Mouse (Mus musculus) spleen, adult 2 months (tissue): ENCODE data around the gene Tmed6. TPM values are rescaled to one million over a fixed set of nuclear protein-coding genes. Genes with fewer than 3 reads are reported as not detected.
A peak's percentile ranks its signal among the peaks of the same experiment; 100 is the strongest.

Experiments
- DNase-seq, 2 experiments: peaks; one replicate each; pipeline versions ENCODE4 v3.0.0 to v3.0.0-alpha.2; 2012 to 2021; ENCODE audit warnings: low spot score in 2 of 2, low read depth in 1 of 2
- H3K27ac ChIP-seq: fragments of 200-500 bp; 2 replicates; pipeline ENCODE4 v1.5.1; 2012; ENCODE audit warnings: low read length, inconsistent platforms; ENCODE audit not compliant: insufficient read depth
- H3K27me3 ChIP-seq: fragments of 200-500 bp; 2 replicates; pipeline ENCODE4 v1.6.1; 2012; ENCODE audit warnings: mild to moderate bottlenecking, moderate library complexity, low read length, inconsistent platforms; ENCODE audit not compliant: control insufficient read depth, insufficient read depth
- H3K36me3 ChIP-seq: fragments of 200-500 bp; 2 replicates; pipeline ENCODE4 v1.6.1; 2012; ENCODE audit warnings: mild to moderate bottlenecking, low read length, inconsistent platforms; ENCODE audit not compliant: control insufficient read depth, insufficient read depth
- H3K4me1 ChIP-seq: fragments of 200-500 bp; 2 replicates; pipeline ENCODE4 v1.6.1; 2011; ENCODE audit warnings: inconsistent platforms; ENCODE audit not compliant: control insufficient read depth, insufficient read depth, insufficient read length
- H3K4me3 ChIP-seq: fragments of 200-500 bp; 2 replicates; pipeline ENCODE4 v1.5.1; 2011; ENCODE audit warnings: mild to moderate bottlenecking, inconsistent platforms; ENCODE audit not compliant: insufficient read depth, insufficient read length; ENCODE audit errors: extremely low read depth
- CTCF ChIP-seq: fragments of 200-500 bp; IDR thresholded peaks from 2 replicates; pipeline ENCODE4 v1.5.1; 2011; ENCODE audit warnings: mild to moderate bottlenecking, inconsistent platforms; ENCODE audit not compliant: insufficient read depth, insufficient read length, insufficient replicate concordance; ENCODE audit errors: extremely low read depth
- POLR2A ChIP-seq: fragments of 200-500 bp; IDR thresholded peaks from 2 replicates; pipeline ENCODE4 v1.6.1; 2011; ENCODE audit warnings: low read depth, low read length, inconsistent platforms
- WGBS: fragments of 180-500 bp; shearing (Covaris S2); methylation state at CpG from one replicate; pipeline ENCODE4 v1.1.7; 2018; 5-methylcytosine and 5-hydroxymethylcytosine counted together
- polyA plus RNA-seq: library from polyadenylated mRNA; depleted of rRNA; stranded (reverse); fragments of >200 nt; gene quantifications from 2 replicates; pipeline ENCODE4 v1.2.3, GENCODE M21; 2012

Tmed6 gene
- polyA plus RNA-seq, 1 experiment: 14.3 TPM

DNA sequence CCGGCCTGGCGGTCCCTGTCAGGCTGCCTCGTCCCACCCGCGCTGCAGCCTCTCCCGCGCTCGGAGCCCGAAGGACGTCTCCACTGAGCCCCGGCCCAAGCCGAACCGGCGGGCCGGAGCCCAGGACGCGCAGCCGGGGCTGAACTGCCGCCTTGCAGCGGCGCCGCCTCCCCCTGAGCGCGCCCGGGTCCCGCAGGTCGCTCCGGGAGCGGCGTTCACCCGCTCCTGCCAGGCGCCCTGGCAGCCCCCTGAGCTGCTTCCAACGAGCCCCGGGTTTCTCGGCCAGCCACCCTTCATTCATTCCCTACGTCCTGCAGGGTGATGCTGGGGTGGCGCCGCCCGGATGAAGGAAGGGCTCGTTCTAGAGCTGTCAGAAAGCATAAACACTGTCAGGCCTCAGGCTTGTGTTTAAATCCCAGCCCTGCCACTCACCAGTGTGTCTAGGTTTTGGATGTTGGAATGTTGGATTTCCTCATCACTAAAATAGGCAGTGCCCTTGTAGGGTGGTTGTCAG lies 33.8 kb downstream of the Tmed6 start:
- H3K27me3 ChIP-seq: no peaks in the 10 kb centered on the region
- DNase-seq: no peak
- H3K27ac ChIP-seq: peak overlapping the region; percentile 69
- TF ChIP-seq POLR2A (no peak), CTCF (no peak)
- peak overlapping the region; percentile 91 for H3K4me3 ChIP-seq
- WGBS: under 1% methylated on average over 40 of the region's 40 CpGs
- peaks cover under 1% of the 10 kb centered on the region; the same call in 1 of the 2 replicates for H3K36me3 ChIP-seq
- peaks cover 8% of the 10 kb centered on the region; the same call in 1 of the 2 replicates for H3K4me1 ChIP-seq

DNA sequence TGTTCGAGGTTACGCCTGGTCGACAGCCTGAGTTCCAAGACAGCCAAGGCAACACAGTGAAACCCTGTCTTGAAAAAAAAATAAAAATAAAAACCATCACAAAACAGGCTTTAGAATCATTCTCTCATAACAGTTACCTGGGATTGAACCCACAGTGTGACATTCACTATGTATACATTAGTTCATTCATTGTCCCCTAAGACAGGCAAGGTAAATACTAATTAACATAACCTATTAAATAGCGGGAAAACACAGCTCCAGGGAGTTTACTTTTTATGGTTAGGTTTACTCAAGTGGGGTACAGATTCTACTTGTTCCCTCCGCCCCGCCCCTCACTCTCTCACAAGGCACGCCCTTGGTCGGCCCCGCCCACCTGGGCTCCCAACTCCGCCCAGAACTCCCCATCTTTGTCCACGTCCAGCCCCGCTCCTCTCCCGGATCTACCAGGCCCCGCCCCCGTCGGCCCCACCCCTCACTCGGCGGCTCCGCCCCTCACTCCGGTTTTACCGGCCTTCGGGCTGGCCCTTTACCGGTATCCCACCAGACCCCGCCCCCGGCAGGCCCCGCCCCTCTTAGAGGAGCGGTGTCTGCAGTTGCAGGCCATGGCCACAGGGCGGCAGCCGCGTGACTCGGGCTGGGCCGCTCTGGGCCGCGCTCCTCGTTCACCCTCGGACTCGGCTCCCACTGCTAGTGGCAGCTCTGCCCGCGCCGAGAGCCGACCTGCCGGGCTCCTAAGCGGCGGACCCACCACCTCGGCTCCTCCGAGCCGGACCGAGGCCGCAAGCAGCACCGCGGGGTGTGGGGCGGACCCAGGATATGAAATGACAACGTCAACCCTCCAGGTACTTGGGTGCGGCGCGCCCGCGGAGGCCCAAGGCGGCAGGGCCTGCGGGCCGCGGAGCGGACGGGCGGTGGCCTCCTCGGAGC lies 34.5 kb downstream of the Tmed6 start, which contains the start of gene Vps4a:
Gene Vps4a (plus strand): TSS at position 573 of the 927 bp plus-strand sequence.
- Histone ChIP-seq H3K27ac (peak within 1 kb of the TSS; percentile 69), H3K4me1 (peaks cover 8% of the 10 kb centered on the region; the same call in 1 of the 2 replicates), H3K36me3 (no peaks in the 10 kb centered on the region), H3K4me3 (peak within 1 kb of the TSS; percentile 91), H3K27me3 (no peaks in the 10 kb centered on the region)
- WGBS: 6% methylated on average over 66 of the region's 66 CpGs
- peak; percentile 75 for TF ChIP-seq POLR2A
- peak; percentile 90 for TF ChIP-seq CTCF
- DNase-seq: peak; percentile 80 to 93

DNA sequence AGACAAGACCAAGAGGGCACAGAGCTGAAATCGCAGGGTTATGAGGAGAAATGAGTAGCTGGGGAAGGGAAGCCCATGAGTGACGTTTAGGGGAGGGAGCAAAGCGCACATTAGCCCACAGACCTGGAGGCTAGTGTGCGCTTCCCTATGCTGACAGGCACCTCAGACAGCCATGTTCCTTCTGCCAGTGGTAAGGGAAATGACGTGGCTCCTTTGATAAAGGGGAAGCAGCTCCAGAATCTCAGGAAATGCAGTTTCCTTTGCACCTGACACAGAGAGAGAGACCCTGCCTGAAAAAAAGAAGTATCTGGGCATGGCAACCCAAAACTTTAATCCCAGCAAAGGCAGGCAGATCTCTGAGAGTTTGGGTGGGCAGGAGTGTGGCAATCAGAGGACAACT lies 35.4 kb downstream of the Tmed6 start:
- H3K27me3 ChIP-seq: no peaks in the 10 kb centered on the region
- no peak for TF ChIP-seq POLR2A
- no peak for TF ChIP-seq CTCF
- H3K36me3 ChIP-seq: no peaks in the 10 kb centered on the region
- no peak overlapping the region for H3K4me3 ChIP-seq
- WGBS: 55% methylated on average over 5 of the region's 5 CpGs
- peaks cover 8% of the 10 kb centered on the region; the same call in 1 of the 2 replicates for H3K4me1 ChIP-seq
- no peak overlapping the region for H3K27ac ChIP-seq
- DNase-seq: peak in 1 of 2 experiments; percentile 23

DNA sequence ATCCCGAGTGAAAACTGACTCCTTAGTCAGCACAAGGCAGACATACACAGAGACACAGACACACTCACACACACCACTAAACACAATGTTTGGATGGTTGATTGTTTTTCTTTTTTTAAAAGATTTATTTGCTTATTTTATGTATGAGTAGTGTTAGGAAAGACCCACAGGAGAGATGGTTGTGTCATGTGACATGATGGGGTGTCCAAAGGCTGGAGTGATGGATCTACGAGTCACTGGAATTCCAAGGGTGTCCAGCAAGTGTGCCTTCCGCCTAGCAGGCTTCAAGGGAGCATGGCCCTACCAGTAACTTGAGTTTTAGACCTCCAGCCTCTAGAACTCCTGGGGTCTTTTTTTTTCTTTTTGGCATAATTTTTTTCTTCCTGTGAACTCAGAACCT lies 36.1 kb downstream of the Tmed6 start:
- TF ChIP-seq POLR2A (no peak), CTCF (no peak)
- 95% methylated on average over 3 of the region's 3 CpGs for WGBS
- no peaks in the 10 kb centered on the region for H3K27me3 ChIP-seq

DNA sequence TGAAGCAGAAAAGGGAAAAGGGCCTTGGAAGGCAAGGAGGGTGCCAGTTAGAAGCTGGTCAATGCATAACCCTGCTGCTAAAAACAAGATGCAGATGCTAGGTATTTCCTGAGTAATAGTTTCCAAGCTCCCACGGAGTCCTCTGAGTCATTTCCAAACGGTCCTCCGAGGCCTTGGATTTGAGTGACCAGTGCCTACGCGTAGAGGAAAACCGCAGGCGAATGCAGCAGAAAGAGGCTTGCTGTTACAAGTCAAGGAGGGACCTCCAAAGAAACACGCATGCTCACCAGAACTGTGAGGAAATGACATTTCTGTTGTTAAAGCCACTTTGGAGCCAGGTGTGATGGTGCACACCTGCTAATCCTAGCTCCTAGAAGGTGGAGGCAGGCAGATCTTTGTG lies 42.0 kb downstream of the Tmed6 start:
- no peak overlapping the region for H3K4me3 ChIP-seq
- DNase-seq: no peak
- TF ChIP-seq POLR2A: no peak
- no peak for TF ChIP-seq CTCF
- no peaks in the 10 kb centered on the region for H3K27me3 ChIP-seq
- 87% methylated on average over 8 of the region's 8 CpGs for WGBS
- no peak overlapping the region for H3K27ac ChIP-seq
- H3K36me3 ChIP-seq: no peaks in the 10 kb centered on the region
- no peaks in the 10 kb centered on the region for H3K4me1 ChIP-seq

More for the DNA sequence above, 36.1 kb downstream of the Tmed6 start:
- no peak overlapping the region for H3K4me3 ChIP-seq
- no peak for DNase-seq
- H3K27ac ChIP-seq: no peak overlapping the region
- H3K4me1 ChIP-seq: peaks cover 8% of the 10 kb centered on the region; the same call in 1 of the 2 replicates
- no peaks in the 10 kb centered on the region for H3K36me3 ChIP-seq

DNA sequence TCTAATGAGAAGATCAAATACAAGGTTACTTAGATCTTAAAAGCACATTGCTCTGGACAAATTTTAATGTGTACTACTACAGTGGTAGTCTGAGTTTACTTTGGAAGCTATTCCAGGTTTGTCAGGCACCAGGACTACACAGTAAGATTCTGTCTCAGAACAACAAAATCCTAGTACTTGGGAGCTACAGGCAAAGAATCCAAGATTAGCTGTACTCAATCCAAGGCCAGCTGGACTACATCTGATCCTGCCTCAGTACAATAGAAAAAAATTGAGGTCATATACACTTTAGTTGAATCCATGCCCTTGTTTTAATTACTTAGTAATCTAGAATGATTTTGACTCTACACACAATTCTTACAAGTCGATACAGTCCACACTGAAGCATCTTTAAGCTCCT lies 50.5 kb downstream of the Tmed6 start:
- no peaks in the 10 kb centered on the region for H3K27me3 ChIP-seq
- no peak overlapping the region for H3K27ac ChIP-seq
- H3K36me3 ChIP-seq: peaks cover 4% of the 10 kb centered on the region
- DNase-seq: no peak
- TF ChIP-seq CTCF (no peak), POLR2A (no peak)
- no peaks in the 10 kb centered on the region for H3K4me1 ChIP-seq
- H3K4me3 ChIP-seq: no peak overlapping the region
- WGBS: 86% methylated on average over 1 of the region's 1 CpGs
